ENCODE assay signal across 20 mouse cellular contexts in the genomic region with DNA sequence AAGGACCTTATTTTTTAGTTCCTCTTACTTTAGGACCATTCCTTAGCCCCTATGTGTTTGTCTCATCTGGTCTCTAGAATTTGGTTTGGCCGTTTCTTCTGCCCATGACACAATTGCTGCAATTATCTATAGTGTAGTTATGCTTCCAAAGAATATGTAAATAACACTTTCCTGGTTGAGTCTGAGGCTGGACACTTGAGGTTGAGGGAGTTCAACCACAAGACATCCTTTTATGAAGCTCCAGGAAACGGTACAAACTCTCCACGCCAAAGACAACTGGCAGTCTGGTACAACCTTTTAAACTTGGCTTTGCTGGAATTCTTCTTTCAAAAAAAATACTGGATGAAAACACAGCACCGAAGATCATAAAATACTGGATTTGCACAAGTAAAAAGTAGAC.
A peak's percentile ranks its signal among the peaks of the same experiment; 100 is the strongest.
DNase-seq lines count a peak whose midpoint lies in the region; ATAC-seq lines count a peak whose summit lies in the region.
"Had no signal": no experiment of that assay in that cellular context is flagged by ENCODE, and none has a peak within 500 bp of the region (broad histone marks: within the 10 kb centered on the region; RNA-seq: fewer than 3 reads in every experiment).

No protein-coding gene starts in this region.

- no peak overlapping the region for H3K4me3 ChIP-seq in heart, embryonic 11.5 days (ENCODE audit: low read depth, low read length)

- H3K9ac ChIP-seq in heart, embryonic 11.5 days (ENCODE audit: low read depth, low read length) = no peak overlapping the region

- peaks cover 5% of the 10 kb centered on the region; the same call in 1 of the 2 replicates for H3K4me1 ChIP-seq in heart, embryonic 11.5 days (ENCODE audit: control insufficient read depth, insufficient read depth, low read length)

- no peaks in the 10 kb centered on the region for H3K9me3 ChIP-seq in heart, embryonic 11.5 days (replicated peaks; ENCODE audit: control insufficient read depth, low read length)
- H3K9me3 ChIP-seq: G1E had no signal

- no peaks in the 10 kb centered on the region for H3K27me3 ChIP-seq in heart, embryonic 11.5 days (ENCODE audit: control insufficient read depth, insufficient read depth, low read length)
- H3K27me3 ChIP-seq: CH12.LX, Patski had no signal

- no peak overlapping the region for H3K27ac ChIP-seq in heart, embryonic 11.5 days (ENCODE audit: low read depth, low read length)

- no peaks in the 10 kb centered on the region for H3K36me3 ChIP-seq in heart, embryonic 11.5 days (ENCODE audit: control insufficient read depth, insufficient read depth, low read length)

- no peak for ATAC-seq in heart, embryonic 11.5 days (replicated peaks; ENCODE audit: insufficient number of reproducible peaks, low FRiP score, low TSS enrichment)
- ATAC-seq: activated CD4-positive, CD25-positive, alpha-beta regulatory T cell, adult 4 months; CD4-positive, CD25-positive, alpha-beta regulatory T cell, adult 4 months; Patski had no signal

- WGBS in heart, embryonic 11.5 days (ENCODE audit: insufficient replicate concordance) = 89% methylated on average over 4 of the region's 4 CpGs

- no peak overlapping the region for H3K4me2 ChIP-seq in heart, embryonic 11.5 days

- peak; percentile 81 for DNase-seq in heart, adult 11 months
- DNase-seq in 416B (ENCODE audit: low read depth) = peak; percentile 71
- DNase-seq in kidney, postnatal 10 days = no peak
- DNase-seq: adrenal gland, adult 2 months; adrenal gland, adult 8-10 months; adrenal gland, postnatal 10 days; adrenal gland, postnatal 14 days; adrenal gland, postnatal 25 days; adrenal gland, postnatal 36 days; B cell, adult 2 months; cerebellum, adult 11 months; cerebellum, adult 11-12 months; cerebellum, adult 18-20 months; cerebellum, adult 2 months had no signal
